Mouse (Mus musculus): Measurements from ENCODE around the gene Eloa. TPM values are rescaled to one million over a fixed set of nuclear protein-coding genes. Genes with fewer than 3 reads are reported as not detected.

Gene Eloa
- polyA plus RNA-seq, 1 experiment, result 14.1 TPM

DNA sequence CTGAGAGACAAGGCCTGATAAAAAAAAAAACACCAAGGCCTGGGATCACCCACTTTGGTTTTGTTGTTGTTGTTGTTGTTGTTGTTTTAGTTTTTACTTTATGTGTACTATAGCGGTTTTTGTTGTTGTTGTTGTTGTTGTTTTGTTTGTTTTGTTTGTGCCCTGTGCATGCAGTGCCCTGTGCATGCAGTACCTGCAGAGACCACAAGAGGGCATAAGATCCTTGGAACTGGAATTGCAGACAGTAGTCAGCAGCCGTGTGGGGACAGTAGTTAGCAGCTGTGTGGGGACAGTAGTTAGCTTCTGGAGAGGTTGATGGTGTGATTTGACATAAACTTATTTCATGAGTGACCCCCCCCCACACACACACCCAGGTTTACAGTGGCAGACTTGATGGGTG is 67.3 kb downstream of the Eloa start:
- H3K27me3 ChIP-seq (ENCODE audit: control insufficient read depth, insufficient read depth, low read length), result no peaks in the 10 kb centered on the region

More for the DNA sequence above, 67.3 kb downstream of the Eloa start:
- Histone ChIP-seq H3K36me3 (ENCODE audit: control insufficient read depth, insufficient read depth, low read length) (no peaks in the 10 kb centered on the region), H3K27ac (ENCODE audit: control insufficient read depth, insufficient read depth, low read depth, low read length) (no peak overlapping the region), H3K4me1 (ENCODE audit: control insufficient read depth, insufficient read depth, low read length) (peaks cover 2% of the 10 kb centered on the region; the same call in 1 of the 2 replicates), H3K4me3 (ENCODE audit: control insufficient read depth, low read depth, low read length) (no peak overlapping the region)
- TF ChIP-seq CTCF (IDR thresholded peaks at IDR 0.05; ENCODE audit: control insufficient read depth, insufficient read depth, insufficient replicate concordance, low read depth, low read length) (peak; percentile 89; the same call in 1 of the 2 replicates), POLR2A (IDR thresholded peaks at IDR 0.05; ENCODE audit: control insufficient read depth, low read depth, low read length) (no peak)

Other genes with a start within 250 kb of the Eloa start
- 72.8 and 76.8 TPM in 2 replicates for gene Srsf10, start 166.0 kb downstream of the Eloa start, polyA plus RNA-seq (2012; rRNA removed)
- gene Pnrc2, start 147.9 kb downstream of the Eloa start, polyA plus RNA-seq (2012; rRNA removed), result 6.4 and 7.4 TPM in 2 replicates
- 0.38 and 0.51 TPM in 2 replicates for gene Cnr2, start 126.4 kb downstream of the Eloa start, polyA plus RNA-seq (2012; rRNA removed)
- gene Fuca1, start 101.0 kb downstream of the Eloa start, polyA plus RNA-seq (2012; rRNA removed), result 76.9 and 84.0 TPM in 2 replicates
- gene Hmgcl, start 75.3 kb downstream of the Eloa start, polyA plus RNA-seq (2012; rRNA removed), result 10.2 and 11.6 TPM in 2 replicates
- gene Gale, start 58.0 kb downstream of the Eloa start, polyA plus RNA-seq (2012; rRNA removed), result 8.9 and 10.8 TPM in 2 replicates
- gene Lypla2, start 49.1 kb downstream of the Eloa start, polyA plus RNA-seq (2012; rRNA removed), result 24.6 and 26.7 TPM in 2 replicates
- 56.1 and 60.7 TPM in 2 replicates for gene Pithd1, start 34.5 kb downstream of the Eloa start, polyA plus RNA-seq (2012; rRNA removed)
- gene Rpl11, start 31.7 kb upstream of the Eloa start, polyA plus RNA-seq (2012; rRNA removed), result 212 and 241 TPM in 2 replicates
- 8.0 and 16.8 TPM in 2 replicates for gene Id3, start 121.7 kb upstream of the Eloa start, polyA plus RNA-seq (2012; rRNA removed)
- 0.58 and 1.0 TPM in 2 replicates for gene E2f2, start 150.6 kb upstream of the Eloa start, polyA plus RNA-seq (2012; rRNA removed)
- 4.1 and 6.7 TPM in 2 replicates for gene Asap3, start 184.6 kb upstream of the Eloa start, polyA plus RNA-seq (2012; rRNA removed)
- 0.49 and 0.54 TPM in 2 replicates for gene Tcea3, start 226.0 kb upstream of the Eloa start, polyA plus RNA-seq (2012; rRNA removed)